Comparison of ENCODE assay signal across 20 mouse cellular contexts in the genomic region with DNA sequence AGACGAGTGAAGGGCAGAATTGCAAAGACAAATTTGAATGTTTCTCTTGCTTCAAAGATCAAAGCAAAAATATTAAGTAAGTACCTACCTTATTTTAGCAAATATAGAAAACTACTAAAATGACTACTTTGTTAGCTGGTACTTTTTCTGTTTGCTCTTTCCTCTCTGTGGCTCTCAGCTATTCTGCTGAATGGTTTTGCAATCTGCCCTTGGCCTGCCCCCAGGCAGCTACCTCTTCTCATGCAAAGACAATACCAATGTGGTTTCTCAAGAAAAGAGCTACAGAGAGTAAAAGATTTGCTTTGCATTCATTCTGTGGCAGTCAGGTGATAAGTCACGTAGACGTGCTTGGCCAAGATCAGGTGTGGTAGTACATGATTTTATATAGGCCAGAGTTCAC. TPM values are rescaled to one million over a fixed set of nuclear protein-coding genes. Genes with fewer than 3 reads are reported as not detected.
A peak's percentile ranks its signal among the peaks of the same experiment; 100 is the strongest.
DNase-seq lines count a peak whose midpoint lies in the region; ATAC-seq lines count a peak whose summit lies in the region.
"Had no signal": no experiment of that assay in that cellular context is flagged by ENCODE, and none has a peak within 500 bp of the region (broad histone marks: within the 10 kb centered on the region; RNA-seq: fewer than 3 reads in every experiment).

No protein-coding gene starts in this region.

- H3K9ac ChIP-seq in liver, embryonic 13.5 days = no peak overlapping the region
- no peak overlapping the region for H3K9ac ChIP-seq in liver, embryonic 11.5 days (ENCODE audit: low read depth, low read length)
- H3K9ac ChIP-seq: limb, embryonic 12.5 days; stomach, embryonic 15.5 days had no signal

- H3K36me3 ChIP-seq in liver, embryonic 13.5 days = peaks cover 32% of the 10 kb centered on the region
- no peaks in the 10 kb centered on the region for H3K36me3 ChIP-seq in liver, embryonic 11.5 days (ENCODE audit: control insufficient read depth, insufficient read depth, low read length)

- H3K9me3 ChIP-seq in liver, embryonic 13.5 days (replicated peaks) = no peaks in the 10 kb centered on the region
- H3K9me3 ChIP-seq in liver, embryonic 11.5 days (ENCODE audit: control insufficient read depth, low read length) = no peaks in the 10 kb centered on the region
- H3K9me3 ChIP-seq: limb, embryonic 12.5 days; stomach, embryonic 15.5 days had no signal

- peak; percentile 9 for DNase-seq in adrenal gland, postnatal 14 days
- no peak for DNase-seq in adrenal gland, adult 18-20 months (ENCODE audit: low spot score in 2 of 2)
- no peak for DNase-seq in liver, embryonic 13.5 days
- no peak for DNase-seq in liver, embryonic 11.5 days (ENCODE audit: low spot score)
- peak; percentile 38 for DNase-seq in R1 (ENCODE audit: low read depth, low spot score)
- peak; percentile 34 for DNase-seq in lung, postnatal 36 days
- no peak for DNase-seq in cerebellum, postnatal 14 days
- no peak for DNase-seq in thymus, adult 18-20 months
- DNase-seq: cerebellum, adult 9-10 months; midbrain, embryonic 14.5 days; spleen, adult 18-20 months; thymus, postnatal 14 days had no signal

- H3K27me3 ChIP-seq in liver, embryonic 13.5 days = no peaks in the 10 kb centered on the region
- no peaks in the 10 kb centered on the region for H3K27me3 ChIP-seq in liver, embryonic 11.5 days (replicated peaks; ENCODE audit: control insufficient read depth, insufficient read depth, low read length)
- H3K27me3 ChIP-seq: limb, embryonic 12.5 days; stomach, embryonic 15.5 days had no signal

- WGBS in liver, embryonic 13.5 days (ENCODE audit: insufficient replicate concordance) = 78% methylated on average over 3 of the region's 3 CpGs
- WGBS in liver, embryonic 11.5 days = 86% methylated on average over 3 of the region's 3 CpGs

- peaks cover 23% of the 10 kb centered on the region for H3K4me1 ChIP-seq in liver, embryonic 13.5 days (replicated peaks)
- H3K4me1 ChIP-seq in liver, embryonic 11.5 days (replicated peaks; ENCODE audit: control insufficient read depth, insufficient read depth, low read length) = peaks cover 12% of the 10 kb centered on the region

- no peak overlapping the region for H3K27ac ChIP-seq in liver, embryonic 13.5 days
- no peak overlapping the region for H3K27ac ChIP-seq in liver, embryonic 11.5 days (ENCODE audit: low read depth, low read length)
- H3K27ac ChIP-seq: kidney, postnatal 0 days; layer of hippocampus, adult 2 months; left cerebral cortex, adult 2 months; limb, embryonic 12.5 days; stomach, embryonic 15.5 days had no signal

- ATAC-seq in liver, embryonic 13.5 days (ENCODE audit: low read depth) = no peak
- no peak for ATAC-seq in liver, embryonic 11.5 days (replicated peaks; ENCODE audit: low FRiP score)
- ATAC-seq: forebrain, embryonic 14.5 days; inflammation-experienced regulatory T-cells, adult 6 months had no signal

- peak overlapping the region; percentile 81; the same call in 1 of the 2 replicates for H3K4me3 ChIP-seq in liver, embryonic 13.5 days (replicated peaks)
- H3K4me3 ChIP-seq in liver, embryonic 11.5 days (ENCODE audit: low read depth, low read length) = no peak overlapping the region
- H3K4me3 ChIP-seq: layer of hippocampus, adult 2 months; left cerebral cortex, adult 2 months; limb, embryonic 12.5 days; stomach, embryonic 15.5 days had no signal

- peak overlapping the region; percentile 90 for H3K4me2 ChIP-seq in liver, embryonic 13.5 days
- H3K4me2 ChIP-seq in liver, embryonic 11.5 days = no peak overlapping the region

RNA-seq across cellular contexts. Expression of a gene that starts 2.4 kb away (rescaled TPM):
- total RNA-seq in adrenal gland, postnatal 14 days (2021) = 3.9 and 4.3 TPM in 2 replicates
- total RNA-seq in adrenal gland, adult 18-20 months (2021) = under 1 TPM; 0.30 to 0.67 TPM
- polyA plus RNA-seq in liver, embryonic 13.5 days (2015; fragmentation: Nextera tagmentation; extraction: Ambion mirVana) = 11.3 and 12.9 TPM in 2 replicates
- 15.3 and 18.2 TPM in 2 replicates for polyA plus RNA-seq in liver, embryonic 11.5 days (2014; fragmentation: Nextera tagmentation; extraction: Ambion mirVana)

RNA-seq across cellular contexts. Expression of a gene that starts 20.6 kb away (rescaled TPM):
- 10.7 and 15.4 TPM in 2 replicates for total RNA-seq in adrenal gland, postnatal 14 days (2021)
- total RNA-seq in adrenal gland, adult 18-20 months (2021) = 10 to 100 TPM; 10.4 to 13.7 TPM
- 2.8 and 3.6 TPM in 2 replicates for polyA plus RNA-seq in liver, embryonic 13.5 days (2015; fragmentation: Nextera tagmentation; extraction: Ambion mirVana)
- polyA plus RNA-seq in liver, embryonic 11.5 days (2014; fragmentation: Nextera tagmentation; extraction: Ambion mirVana) = 9.0 and 9.2 TPM in 2 replicates

RNA-seq across cellular contexts. Expression of a gene that starts 31.6 kb away (rescaled TPM):
- 22.2 and 25.5 TPM in 2 replicates for total RNA-seq in adrenal gland, postnatal 14 days (2021)
- 10 to 100 TPM; 54.0 to 59.3 TPM for total RNA-seq in adrenal gland, adult 18-20 months (2021)
- polyA plus RNA-seq in liver, embryonic 13.5 days (2015; fragmentation: Nextera tagmentation; extraction: Ambion mirVana) = 0.10 and 0.15 TPM in 2 replicates
- polyA plus RNA-seq in liver, embryonic 11.5 days (2014; fragmentation: Nextera tagmentation; extraction: Ambion mirVana) = 0.05 and 0.07 TPM in 2 replicates
- total RNA-seq: megakaryocyte progenitor cell, adult 5-6 weeks had no signal
- polyA plus RNA-seq: inflammation-experienced regulatory T-cells, adult 6 months had no signal

Comparison
In these comparisons a context has a peak if more than half of its experiments do, and no peak if none do; other contexts are left out.
1. DNase-seq: peak in adrenal gland, postnatal 14 days (single experiment), R1 (single experiment) and lung, postnatal 36 days (single experiment); none in adrenal gland, adult 18-20 months (0 of 2), liver, embryonic 13.5 days (single experiment), liver, embryonic 11.5 days (single experiment), cerebellum, postnatal 14 days (0 of 2) and thymus, adult 18-20 months (0 of 2).